Mouse (Mus musculus) left cerebral cortex, postnatal 25 days (tissue): ENCODE results near the gene Spdye4b. TPM values are rescaled to one million over a fixed set of nuclear protein-coding genes. Genes with fewer than 3 reads are reported as not detected.
A peak's percentile ranks its signal among the peaks of the same experiment; 100 is the strongest.
"Not testable (repeated sequence)": the region's sequence is repeated elsewhere in the genome, so short reads cannot be mapped to it uniquely, and the experiment has no call there.

ENCODE experiments used
- DNase-seq, 2 experiments: peaks; one replicate each; pipeline ENCODE4 v3.0.0; 2022; ENCODE audit warnings: low spot score in 2 of 2, mixed read lengths in 1 of 2
- intact Hi-C: fragments of 180-260 bp; cut with DNase I; formaldehyde crosslinking; loops from one replicate; pipeline ENCODE4 v1.15.1; 2025
- total RNA-seq, 2 experiments: library from RNA; stranded (reverse); gene quantifications; 2 replicates each; pipeline ENCODE4 v1.2.3; 2021

Spdye4b gene
- total RNA-seq, result not detected

DNA sequence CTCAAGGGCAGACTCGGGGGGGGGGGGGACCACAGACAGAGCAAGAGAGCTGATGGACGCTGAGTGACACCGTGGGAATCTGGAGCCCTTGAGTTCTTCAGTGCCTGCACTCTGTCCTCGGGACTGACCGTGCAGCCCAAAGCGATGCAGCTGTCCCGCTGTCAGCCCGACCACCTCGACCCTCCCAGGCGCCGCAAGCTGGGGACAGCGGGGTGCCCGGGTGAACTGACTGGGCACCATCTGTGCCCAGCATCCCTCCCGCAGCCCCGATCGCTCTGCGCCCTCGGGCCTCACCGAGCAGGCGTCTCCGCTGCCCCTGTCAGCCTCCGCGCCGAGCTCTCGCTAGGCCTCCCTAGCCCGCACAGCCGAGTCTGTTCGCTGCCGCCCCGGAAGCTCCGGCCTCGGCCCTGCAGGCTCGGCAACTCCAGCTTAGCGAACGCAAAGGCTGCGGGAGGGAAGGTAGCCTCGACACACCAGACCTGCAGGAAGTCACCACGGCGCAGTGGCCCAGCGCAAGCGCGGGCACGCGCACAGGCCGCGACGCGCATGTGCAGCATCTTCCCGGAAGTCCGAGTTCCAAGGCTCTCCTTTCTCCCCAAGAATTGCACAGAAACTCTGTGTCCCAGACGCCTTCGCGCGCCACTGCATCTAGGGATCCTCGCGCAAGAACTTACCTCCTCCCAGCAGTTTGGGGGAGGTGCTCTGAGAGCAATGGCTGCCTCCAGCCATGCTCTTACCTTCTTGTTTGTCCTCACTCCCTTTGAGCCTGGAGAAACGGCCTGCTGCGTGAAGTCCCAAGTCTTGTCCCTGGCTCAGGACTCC is at the start of gene Spdye4b, which contains the start of gene Rbak:
Gene Spdye4b, plus strand, starts transcription at position 763 of the 822 bp plus-strand sequence.
Gene Rbak, minus strand, starts transcription at position 521 of the 822 bp plus-strand sequence.
- intact Hi-C loops, result loop anchor here (1.0 kb wide), 1 partner anchor 55 kb away; the partner anchor contains the start of gene Zfp12
- DNase-seq, result peak; percentile 96 to 98

DNA sequence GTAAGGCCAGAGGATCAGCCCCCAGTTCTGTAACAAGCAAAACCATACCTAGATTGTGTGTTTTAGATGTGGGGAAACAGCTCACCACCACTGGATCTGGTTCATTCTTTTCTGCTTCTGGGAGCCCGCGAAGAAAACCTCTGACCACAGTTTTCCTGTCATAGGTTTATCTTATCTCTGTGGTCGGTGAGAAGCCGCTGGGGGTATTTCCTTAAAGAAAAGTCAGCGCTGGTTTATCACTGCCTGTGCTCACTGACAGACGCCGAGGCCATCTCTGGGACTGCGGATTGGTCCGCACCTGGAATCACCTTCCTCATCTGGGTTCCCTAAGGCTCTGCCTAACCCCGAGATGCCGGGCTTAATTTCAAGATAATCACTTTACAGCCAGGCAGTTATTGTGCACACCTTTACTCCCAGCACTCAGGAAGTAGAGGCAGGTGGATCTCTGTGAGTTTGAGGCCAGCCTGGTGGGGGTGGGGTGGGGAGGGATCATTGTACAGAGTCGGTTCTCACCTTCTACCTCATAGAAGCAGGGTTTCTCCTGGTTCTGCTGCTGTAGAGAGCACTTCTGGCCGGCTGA is 47.8 kb upstream of the Spdye4b start:
- intact Hi-C loops, result no loop called here
- no peak for DNase-seq

DNA sequence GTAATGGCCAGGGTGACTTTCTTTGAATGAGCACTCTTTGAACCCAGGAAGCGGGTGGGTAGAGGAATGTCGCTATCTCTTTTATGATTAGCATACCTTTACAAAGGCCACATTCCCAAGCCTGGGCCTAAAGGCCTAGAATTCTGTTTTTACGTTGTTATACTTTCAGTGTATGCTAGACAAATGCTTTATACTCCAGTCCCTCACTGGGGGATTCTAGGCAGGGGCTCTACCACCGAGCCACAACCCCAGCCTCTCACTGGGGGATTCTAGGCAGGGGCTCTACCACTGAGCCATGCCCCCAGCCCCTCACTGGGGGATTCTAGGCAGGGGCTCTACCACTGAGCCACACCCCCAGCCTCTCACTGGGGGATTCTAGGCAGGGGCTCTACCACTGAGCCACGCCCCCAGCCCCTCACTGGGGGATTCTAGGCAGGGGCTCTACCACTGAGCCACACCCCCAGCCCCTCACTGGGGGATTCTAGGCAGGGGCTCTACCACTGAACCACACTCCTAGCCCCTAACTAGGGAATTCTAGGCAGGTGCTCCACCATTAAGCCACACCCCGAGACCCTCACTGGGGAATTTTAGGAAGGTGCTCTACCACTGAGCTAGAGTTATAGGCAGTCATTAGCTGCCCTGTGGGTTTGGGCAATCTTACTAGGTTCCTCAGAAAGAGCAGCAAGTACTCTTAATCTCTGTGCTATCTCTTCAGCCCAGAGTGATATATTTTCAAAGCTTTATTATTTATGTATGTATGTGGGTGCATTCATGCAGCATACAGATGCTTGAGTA is 46.4 kb upstream of the Spdye4b start:
- intact Hi-C loops, DNase-seq: not testable (repeated sequence)

DNA sequence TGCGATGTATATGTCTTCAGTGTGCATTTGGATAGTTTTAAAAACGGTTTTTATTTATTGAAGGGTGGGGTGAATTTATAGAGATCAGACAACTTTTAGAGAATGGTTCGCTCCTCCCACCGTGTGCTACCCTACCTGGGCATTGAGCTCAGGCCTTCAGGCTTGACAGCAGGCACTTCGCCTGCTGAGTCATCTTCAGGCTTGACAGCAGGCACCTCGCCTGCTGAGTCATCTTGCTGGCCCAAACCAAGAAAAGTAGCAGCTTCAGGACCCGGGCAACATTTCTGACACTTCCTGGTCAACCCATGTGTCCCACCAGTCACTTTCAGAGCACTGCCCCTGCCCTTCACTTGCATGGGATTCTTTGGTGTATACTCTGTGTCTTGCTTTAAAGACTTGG is 45.8 kb upstream of the Spdye4b start:
- no peak for DNase-seq
- intact Hi-C loops, result no loop called here

DNA sequence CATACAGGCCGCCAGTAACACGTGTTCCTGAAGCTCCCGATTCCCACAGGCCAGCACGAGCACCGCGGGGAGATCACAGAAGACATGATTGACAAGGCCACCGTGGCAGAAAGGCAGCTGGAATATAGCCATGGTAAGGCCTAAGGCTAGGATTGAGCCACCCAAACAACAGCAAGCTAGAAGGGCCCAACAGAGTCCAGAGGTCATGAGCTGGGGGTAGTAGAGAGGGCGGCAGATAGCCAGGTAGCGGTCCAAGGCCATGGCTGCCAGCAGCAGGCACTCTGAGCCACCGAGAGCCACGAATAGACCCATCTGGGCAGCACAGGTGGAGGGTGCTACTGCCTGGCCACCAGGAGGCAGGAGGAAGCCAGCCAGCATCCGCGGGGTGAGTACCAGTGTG is 43.2 kb upstream of the Spdye4b start:
- DNase-seq, result no peak
- intact Hi-C loops, result no loop called here

DNA sequence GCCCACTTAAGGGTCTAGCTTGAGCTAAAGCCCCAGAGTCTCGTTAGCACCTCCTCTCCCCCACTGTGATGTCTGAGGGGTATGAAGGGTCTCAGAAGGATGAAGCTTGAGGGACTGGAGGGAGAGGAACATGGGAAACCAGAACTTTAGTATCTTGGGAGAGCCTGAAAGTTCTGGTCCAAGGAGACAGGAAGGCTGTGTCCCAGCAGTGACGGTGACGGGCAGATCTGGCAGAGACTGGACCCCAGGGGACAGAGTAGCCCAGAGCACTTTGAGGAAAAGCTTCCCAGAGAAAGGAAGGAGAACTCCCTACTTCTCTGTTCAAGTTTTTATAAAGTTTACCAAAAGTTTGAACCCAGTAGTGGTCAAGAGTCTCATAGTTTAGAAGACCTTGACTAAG is 33.3 kb upstream of the Spdye4b start, which contains the start of gene Olfr718-ps1:
Gene Olfr718-ps1, minus strand, starts transcription at position 101 of the 400 bp plus-strand sequence.
- intact Hi-C loops, result no loop called here
- no peak for DNase-seq

DNA sequence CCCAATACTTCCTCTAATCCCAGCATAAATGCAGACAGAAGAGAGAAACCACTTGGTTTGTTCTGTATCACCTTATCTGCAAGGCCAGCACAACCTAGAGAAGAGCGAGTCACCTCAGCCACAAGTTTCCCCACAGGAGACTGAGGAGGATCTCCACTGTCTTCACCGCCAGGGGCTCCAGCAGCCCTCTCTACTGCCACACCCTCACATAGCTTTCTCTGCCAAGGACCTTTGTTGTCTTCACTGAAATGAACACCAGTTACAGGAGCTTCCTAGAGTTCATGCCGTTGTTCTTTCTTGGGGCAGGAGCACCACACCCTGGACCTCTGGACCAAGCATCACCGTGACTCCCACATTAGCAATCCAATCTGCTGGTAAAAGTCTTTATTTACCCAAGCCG is 32.2 kb upstream of the Spdye4b start:
- DNase-seq, result no peak
- intact Hi-C loops, result no loop called here

DNA sequence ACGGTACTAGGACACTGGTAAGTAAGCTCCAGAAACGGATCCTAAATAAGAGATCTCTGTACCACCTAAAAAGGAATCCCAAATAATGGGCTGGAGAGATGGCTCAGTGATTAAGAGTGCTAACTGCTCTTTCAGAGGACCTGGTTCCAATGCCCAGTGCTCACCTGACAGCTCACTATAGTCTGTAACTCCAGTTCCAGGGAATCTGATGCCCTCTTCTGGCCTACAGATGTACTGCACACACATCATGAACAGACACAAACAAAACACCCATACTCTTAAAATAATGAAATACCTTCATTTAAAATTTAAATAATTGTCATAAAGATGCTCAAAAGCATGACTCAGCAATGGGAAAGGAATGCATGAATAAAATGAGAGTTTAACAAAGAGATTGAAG is 31.3 kb upstream of the Spdye4b start:
- intact Hi-C loops, result no loop called here
- no peak for DNase-seq

DNA sequence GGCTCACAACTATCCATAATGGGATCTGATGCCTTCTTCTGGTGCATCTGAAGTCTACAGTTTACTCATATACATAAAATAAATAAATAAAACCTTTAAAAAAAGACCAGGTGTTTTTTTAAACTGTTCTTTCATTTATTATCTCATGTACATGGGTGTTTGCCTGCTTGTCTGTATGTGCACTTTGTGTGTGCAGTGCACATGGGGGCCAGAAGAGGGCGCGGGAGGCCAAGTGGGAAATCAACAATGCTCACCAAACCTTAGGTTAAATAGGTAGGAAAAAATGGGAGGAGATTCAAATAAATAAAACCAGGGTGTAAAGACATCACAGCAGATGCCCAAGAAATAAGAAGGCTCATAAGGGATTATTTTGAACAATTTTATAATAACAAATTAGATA is 30.8 kb upstream of the Spdye4b start:
- no peak for DNase-seq
- intact Hi-C loops, result no loop called here

DNA sequence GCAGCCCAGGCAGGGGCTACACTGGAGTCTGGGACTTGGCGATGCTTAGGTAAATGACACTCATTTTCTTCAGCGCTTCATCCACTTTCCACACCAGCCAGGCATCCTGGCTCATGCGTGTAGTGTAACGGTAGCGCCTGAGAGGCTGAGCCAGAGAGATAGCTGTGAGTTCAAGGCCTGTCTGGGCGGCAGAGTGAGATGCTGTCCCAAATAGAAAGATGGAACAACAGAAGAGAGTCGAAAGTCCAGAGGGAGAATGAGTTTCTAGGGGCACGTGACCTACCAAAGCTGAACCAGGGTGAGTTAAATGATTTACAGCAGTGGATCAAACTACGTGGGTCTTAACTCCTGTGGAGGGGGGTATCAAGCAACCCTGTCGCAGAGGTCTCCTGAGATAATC is 27.1 kb upstream of the Spdye4b start:
- DNase-seq, result no peak
- intact Hi-C loops, result no loop called here

DNA sequence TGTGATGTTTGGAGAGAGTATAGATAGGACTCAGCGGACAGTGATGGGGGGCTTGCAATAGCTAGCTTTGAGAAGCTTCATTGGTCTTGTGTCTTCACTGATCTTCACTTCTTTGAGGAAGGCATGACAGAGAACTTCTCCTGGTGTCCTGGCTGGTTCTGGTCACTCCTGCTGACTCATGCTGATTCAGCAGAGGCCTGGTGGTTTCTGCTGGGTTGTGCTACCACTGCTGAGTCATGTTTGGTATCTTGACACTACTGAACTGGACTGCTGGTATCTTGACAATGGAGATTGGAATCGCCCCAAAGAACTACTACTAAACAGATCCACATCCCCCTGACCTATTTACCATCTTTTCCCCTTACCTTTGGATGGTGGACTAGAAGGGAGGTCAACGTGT is 25.3 kb upstream of the Spdye4b start:
- DNase-seq, result no peak
- intact Hi-C loops, result no loop called here

DNA sequence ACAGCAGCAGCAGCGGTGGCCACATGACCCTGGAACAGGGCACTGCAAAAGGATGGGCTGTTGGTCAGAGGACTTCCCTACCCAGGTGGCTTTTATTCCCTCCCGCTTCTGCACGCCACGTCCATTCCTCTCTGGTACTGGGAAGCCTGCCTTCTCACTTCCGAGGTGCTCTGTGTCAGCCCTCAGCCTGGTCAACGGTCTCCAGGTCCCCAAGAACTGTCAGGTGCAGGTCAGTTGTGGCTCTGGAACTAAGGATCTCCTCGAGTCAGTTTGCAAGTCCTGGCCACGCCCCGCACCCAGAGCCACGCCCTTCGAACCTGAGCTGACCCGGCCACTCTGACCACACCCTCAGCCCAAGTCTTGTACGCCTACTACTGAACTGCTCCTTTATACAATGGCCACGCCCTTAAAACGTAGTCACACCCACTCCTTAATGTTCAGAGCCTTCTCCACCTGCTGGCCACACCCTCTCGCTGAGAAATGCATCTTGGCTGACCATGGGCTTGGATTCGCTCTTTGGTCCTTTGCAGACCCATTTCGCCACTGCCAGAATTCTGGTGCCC is 15.2 kb upstream of the Spdye4b start:
- DNase-seq, result no peak
- intact Hi-C loops, result no loop called here

DNA sequence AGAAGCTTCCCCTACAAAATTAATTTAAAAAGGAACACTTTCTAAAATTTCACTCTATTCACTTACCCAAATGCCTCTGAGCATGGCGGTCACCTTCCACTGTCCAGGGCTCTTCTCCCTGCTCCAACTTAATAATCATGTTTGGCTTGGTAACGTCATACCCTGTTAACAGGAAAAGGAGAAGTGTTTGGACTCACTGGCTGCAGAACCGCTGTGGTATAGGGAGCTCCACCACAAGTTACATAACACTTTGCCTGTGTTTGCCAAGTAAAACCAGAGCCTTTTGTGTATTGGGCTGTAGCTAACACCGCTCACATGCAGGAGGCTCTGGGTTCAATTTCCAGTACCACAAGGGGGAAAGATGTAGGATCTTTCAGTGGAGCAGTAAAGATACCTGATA is 4.8 kb upstream of the Spdye4b start:
- DNase-seq, result no peak
- intact Hi-C loops, result loop anchor here (5.0 kb wide), 1 partner anchor 126 kb away; no protein-coding TSS in a partner anchor

DNA sequence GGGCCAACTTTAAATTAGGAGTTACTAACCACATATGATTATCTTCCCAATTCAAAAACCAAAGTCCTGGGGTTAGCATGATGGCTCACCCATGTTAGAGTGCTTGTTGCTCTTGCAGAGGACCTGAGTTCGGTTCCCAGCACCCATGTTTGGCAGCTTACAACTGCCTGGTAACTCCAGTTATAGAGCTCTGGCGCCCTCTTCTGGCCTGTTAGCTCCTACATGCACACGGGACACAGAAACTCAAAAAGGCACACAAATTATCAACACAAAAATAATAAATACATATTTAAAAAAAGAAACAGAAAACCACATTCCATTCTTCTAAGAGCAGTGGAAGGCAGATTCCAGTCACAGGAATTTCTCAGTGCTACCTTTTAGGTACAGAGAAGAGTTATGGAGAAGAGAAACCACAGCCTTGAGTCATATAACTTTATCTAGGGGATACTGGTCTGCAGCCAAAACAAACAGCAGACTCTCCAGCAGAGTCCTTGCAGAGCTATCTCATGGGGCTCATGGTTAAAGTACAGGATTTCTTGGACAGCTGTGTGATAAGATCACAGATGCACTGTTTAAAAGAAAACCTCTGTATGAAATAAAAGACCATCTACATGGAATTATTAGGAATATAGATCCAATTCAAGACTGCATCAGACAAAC is 3.1 kb upstream of the Spdye4b start:
- no peak for DNase-seq
- intact Hi-C loops, result loop anchor here (2.0 to 5.0 kb wide), 2 partner anchors 65 to 125 kb away; partner anchors contain the start of gene Rnf216

DNA sequence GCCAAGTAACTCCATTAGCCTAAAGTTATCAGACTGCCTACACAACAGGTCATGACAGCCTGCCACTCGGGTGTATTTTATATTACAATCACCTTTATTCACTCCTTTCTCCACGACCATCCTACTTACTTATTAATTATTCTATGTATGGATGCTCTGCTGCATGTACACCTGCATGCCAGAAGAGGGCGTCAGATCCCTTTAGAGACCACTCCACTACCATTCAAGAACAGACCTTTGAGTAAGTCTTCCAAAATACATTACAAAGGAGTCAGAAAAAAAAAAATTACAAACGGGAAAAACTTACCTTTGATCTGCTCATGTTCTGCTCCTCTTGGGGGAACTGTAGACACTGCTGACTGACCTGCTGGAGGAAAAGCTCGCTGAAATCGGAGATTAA is 1.6 kb upstream of the Spdye4b start:
- intact Hi-C loops, result loop anchor here (2.0 to 5.0 kb wide), 2 partner anchors 66 to 123 kb away; partner anchors contain the start of gene Rnf216

DNA sequence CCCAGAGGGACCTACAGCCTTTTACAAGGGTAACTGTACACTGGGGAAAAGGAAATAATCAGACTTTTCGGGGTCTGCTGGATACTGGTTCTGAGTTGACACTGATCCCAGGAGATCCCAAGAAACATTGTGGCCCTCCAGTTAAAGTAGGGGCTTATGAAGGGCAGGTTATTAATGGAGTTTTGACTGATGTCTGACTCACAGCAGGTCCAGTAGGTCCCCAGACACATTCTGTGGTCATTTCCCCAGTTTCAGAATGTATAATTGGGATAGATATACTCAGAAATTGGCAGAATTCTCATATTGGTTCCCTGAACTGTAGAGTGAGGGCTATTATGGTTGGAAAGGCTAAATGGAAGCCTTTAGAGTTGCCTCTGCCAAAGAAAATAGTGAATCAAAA is 7.2 kb downstream of the Spdye4b start:
- not testable (repeated sequence) for DNase-seq

More for the DNA sequence above, 1.6 kb upstream of the Spdye4b start:
- no peak for DNase-seq

DNA sequence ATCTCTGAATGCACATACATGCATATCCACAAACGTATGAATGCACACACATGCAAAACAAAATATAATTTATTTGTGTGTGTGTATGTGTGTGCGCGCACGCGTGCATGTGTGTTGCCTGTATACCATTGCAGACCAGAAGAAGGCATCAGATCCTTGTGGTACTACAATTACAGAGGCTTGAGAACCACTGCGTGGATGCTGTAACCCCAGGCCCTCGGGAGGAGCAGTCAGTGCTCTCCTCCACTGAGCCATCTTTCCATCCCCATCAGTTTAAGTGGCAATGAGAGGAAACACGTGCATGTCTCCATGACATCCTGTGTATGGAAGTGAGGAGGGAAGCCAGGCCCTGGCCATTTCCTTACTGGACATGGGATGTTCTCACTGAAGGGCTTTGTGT is 12.0 kb downstream of the Spdye4b start:
- intact Hi-C loops, result no loop called here
- DNase-seq, result no peak

More for the DNA sequence above, 7.2 kb downstream of the Spdye4b start:
- intact Hi-C loops, result not testable (repeated sequence)

DNA sequence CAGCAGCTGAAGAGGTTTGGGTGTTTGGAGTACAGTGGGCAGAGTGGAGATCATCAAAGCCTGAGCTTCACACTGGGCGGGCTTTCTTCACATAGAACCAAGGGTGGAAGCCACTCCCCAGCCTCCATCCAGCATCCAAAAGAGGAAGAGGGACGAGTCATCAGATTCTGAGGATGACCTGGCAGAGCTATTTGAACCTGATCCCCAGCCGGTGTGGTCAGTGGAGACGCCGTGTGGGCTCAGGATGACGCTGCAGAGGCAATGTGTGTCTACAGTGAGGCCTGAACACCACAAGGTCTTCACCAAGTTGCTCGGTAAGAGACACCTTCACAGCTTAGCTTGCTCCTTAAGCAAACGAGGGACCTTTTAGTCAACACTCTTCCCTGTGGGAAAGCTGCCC is 13.9 kb downstream of the Spdye4b start:
- intact Hi-C loops, DNase-seq: not testable (repeated sequence)

DNA sequence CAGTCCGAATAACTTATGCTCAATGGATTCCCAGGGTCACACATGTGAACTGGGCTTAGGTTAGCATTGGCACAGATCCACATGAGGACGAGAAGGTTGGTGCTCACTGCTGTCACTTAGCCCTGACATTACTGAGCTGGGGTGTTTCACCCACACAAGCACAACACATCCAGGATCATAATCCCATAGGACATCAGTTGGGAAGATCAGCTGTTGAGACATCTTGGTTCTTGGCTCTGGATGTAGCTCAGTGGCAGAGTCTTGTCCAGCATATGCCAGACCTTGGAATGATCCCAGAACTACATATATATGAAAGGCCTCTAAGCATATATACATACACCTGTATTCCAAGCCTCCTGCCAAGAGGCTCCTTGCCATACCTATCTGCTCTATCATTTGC is 14.3 kb downstream of the Spdye4b start:
- no peak for DNase-seq
- intact Hi-C loops, result no loop called here
